Mouse (Mus musculus) testis, adult 2 months (tissue): Measurements from ENCODE around the gene Deaf1. TPM values are rescaled to one million over a fixed set of nuclear protein-coding genes. Genes with fewer than 3 reads are reported as not detected.

Experiments
- H3K27ac ChIP-seq: fragments of 200-500 bp; 2 replicates; pipeline ENCODE4 v1.5.1; 2012; ENCODE audit warnings: low read depth, low read length; ENCODE audit not compliant: control insufficient read depth, insufficient read depth
- H3K27me3 ChIP-seq: fragments of 200-500 bp; 2 replicates; pipeline ENCODE4 v1.6.1; 2012; ENCODE audit warnings: mild to moderate bottlenecking, low read length, moderate library complexity; ENCODE audit not compliant: control insufficient read depth, insufficient read depth
- H3K36me3 ChIP-seq: fragments of 200-500 bp; 2 replicates; pipeline ENCODE4 v1.6.1; 2012; ENCODE audit warnings: mild to moderate bottlenecking, low read length; ENCODE audit not compliant: control insufficient read depth, insufficient read depth
- H3K4me1 ChIP-seq: fragments of 200-500 bp; 2 replicates; pipeline ENCODE4 v1.6.1; 2012; ENCODE audit warnings: low read length; ENCODE audit not compliant: control insufficient read depth, insufficient read depth
- H3K4me3 ChIP-seq: fragments of 200-500 bp; 2 replicates; pipeline ENCODE4 v1.5.1; 2012; ENCODE audit warnings: low read depth, mild to moderate bottlenecking, low read length, moderate library complexity, mixed read lengths; ENCODE audit not compliant: control insufficient read depth
- CTCF ChIP-seq: fragments of 200-500 bp; IDR thresholded peaks from 2 replicates; pipeline ENCODE4 v1.5.1; 2012; ENCODE audit warnings: low read depth, mild to moderate bottlenecking, inconsistent platforms, low read length, moderate library complexity; ENCODE audit not compliant: control insufficient read depth, insufficient read depth, insufficient replicate concordance
- POLR2A ChIP-seq: fragments of 200-500 bp; IDR thresholded peaks from 2 replicates; pipeline ENCODE4 v1.6.1; 2012; ENCODE audit warnings: low read depth, mild to moderate bottlenecking, inconsistent platforms, low read length, moderate library complexity; ENCODE audit not compliant: control insufficient read depth
- polyA plus RNA-seq: library from polyadenylated mRNA; depleted of rRNA; stranded (reverse); fragments of >200 nt; gene quantifications from 2 replicates; pipeline ENCODE4 v1.2.3, GENCODE M21; 2012; rRNA removed

Gene Deaf1
- polyA plus RNA-seq, result 8.3 and 9.1 TPM in 2 replicates

DNA sequence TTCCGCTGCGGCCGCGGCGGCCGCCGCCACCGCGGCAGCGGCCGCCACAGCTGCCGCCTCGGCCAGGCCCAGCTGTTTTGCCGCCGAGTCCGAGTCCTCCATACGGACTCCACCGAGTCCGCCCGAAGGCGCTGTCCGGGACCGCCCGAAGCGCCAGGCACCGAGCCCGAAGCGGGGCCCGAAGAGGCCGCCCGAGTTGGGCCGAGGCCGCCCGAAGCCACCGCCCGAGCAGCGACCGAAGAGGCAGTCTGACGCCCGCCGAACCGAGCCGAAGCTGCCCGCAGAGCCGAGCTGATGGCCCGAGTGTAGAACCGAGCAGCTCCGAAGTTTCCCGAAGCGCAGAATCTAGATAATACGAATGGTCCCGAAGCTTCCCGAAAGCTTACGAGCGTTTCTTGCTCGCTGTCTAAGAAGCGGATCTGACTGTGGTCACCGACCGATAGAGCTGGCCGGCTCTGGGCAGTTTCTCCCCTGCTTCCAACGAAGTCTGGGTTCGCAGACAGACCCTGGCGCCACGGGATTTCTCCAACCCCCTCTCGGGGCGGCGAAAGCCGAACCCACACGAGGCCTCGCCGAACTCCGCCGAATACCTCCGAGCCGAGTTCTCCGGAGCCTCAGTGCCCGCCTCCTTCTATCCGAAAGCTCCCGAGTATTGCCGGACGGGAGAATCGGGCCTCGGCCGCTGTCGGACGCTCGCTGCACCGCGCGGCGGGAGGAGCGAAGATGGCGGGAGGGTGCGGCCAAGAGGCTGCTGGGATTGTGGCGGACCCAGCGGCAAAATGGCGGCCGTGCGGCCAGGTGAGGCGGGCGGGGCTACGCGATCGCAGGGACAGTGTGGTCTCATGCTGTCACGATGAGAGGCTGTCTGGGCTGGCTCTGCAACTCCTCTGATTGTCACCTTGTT, at the start of gene Deaf1, which contains the start of gene Tmem80:
Deaf1 (minus strand) TSS at position 222 of the 904 bp plus-strand sequence.
Tmem80 (plus strand) TSS at position 271 of the 904 bp plus-strand sequence.
- 0 out of 2 replicates have a peak, but pooled peaks have one; percentile 4 for TF ChIP-seq CTCF
- peak; percentile 97 for TF ChIP-seq POLR2A
- peaks cover 8% of the 10 kb centered on the region for H3K4me1 ChIP-seq
- H3K27me3 ChIP-seq, result no peaks in the 10 kb centered on the region
- peak within 1 kb of the TSS; percentile 98 for H3K27ac ChIP-seq
- H3K4me3 ChIP-seq, result peak within 1 kb of the TSS; percentile 95
- H3K36me3 ChIP-seq, result no peaks in the 10 kb centered on the region

DNA sequence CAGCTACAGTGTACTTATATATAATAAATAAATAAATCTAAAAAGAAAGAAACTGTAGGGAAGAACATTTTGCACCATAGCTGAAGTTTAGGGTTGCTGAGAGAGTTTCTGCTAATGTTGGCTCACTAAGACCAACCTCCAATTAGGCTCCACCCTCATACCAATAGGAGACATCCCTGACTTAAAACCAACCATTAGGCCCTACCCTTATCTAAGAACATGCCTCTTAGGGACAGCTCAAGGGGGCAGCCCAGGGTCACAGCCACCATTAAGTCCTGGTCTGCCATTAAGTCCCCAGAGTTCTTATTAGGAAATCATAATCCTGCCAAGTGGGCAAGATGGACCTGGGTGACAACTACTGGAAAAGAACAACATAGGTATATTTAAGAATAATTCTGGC, 46.9 kb upstream of the Deaf1 start:
- Histone ChIP-seq H3K36me3 (no peaks in the 10 kb centered on the region), H3K4me1 (no peaks in the 10 kb centered on the region), H3K27me3 (no peaks in the 10 kb centered on the region), H3K27ac (no peak overlapping the region), H3K4me3 (no peak overlapping the region)
- TF ChIP-seq POLR2A (no peak), CTCF (no peak)

DNA sequence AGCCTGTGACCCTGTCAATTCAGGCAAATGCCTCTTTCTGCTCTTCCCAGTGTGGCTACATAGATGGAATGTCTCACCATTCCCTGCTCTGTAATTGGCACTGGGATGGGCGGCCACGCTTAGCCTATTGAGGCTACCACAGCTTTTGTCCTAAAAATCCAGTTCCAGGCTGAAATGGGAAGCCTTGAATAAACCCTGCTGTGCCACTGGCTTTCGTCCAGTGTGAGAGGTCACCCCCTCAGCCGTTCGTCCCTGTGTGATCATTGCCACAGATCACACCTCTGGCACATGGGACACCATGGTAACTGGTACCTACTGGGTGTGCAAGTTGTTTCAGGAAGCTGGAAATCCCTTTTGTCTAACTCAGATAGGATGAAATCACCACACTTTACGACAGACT, 46.1 kb upstream of the Deaf1 start:
- TF ChIP-seq CTCF (no peak), POLR2A (no peak)
- H3K4me1 ChIP-seq, result no peaks in the 10 kb centered on the region
- no peaks in the 10 kb centered on the region for H3K36me3 ChIP-seq
- no peaks in the 10 kb centered on the region for H3K27me3 ChIP-seq
- H3K4me3 ChIP-seq, result no peak overlapping the region
- H3K27ac ChIP-seq, result no peak overlapping the region

DNA sequence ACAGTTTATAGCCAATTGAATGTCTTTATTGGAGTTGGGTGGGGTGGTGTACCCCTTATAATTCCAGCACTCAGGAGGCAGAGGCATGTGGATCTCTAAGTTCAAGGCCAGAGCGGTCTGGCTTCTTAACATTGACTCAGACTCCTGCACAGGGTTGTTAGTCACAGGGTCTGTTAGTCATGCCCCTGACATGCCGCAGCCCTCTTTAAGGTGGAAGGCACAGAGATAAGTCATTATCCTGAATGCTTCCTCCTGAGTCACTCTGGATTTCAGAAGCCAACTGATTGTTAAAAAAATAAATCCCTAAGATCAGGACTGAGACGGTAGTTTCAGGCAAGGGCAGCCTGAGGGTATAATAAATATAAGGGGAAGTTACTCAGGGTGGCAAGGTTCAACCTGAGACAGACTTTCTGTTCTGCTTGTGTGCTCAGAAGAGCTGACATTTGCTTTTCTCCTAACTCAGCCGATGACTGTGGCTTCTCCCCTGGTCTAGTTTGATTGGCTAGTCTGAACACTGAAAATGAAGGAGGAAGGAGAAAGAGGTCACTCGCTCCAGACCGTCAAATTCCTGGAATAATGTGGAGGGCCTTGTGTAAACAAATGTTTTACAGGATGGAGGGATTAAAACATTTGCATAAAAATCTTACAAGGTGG, 44.6 kb upstream of the Deaf1 start:
- H3K4me3 ChIP-seq, result no peak overlapping the region
- no peaks in the 10 kb centered on the region for H3K27me3 ChIP-seq
- no peak overlapping the region for H3K27ac ChIP-seq
- no peaks in the 10 kb centered on the region for H3K4me1 ChIP-seq
- TF ChIP-seq POLR2A (no peak), CTCF (no peak)
- H3K36me3 ChIP-seq, result no peaks in the 10 kb centered on the region

DNA sequence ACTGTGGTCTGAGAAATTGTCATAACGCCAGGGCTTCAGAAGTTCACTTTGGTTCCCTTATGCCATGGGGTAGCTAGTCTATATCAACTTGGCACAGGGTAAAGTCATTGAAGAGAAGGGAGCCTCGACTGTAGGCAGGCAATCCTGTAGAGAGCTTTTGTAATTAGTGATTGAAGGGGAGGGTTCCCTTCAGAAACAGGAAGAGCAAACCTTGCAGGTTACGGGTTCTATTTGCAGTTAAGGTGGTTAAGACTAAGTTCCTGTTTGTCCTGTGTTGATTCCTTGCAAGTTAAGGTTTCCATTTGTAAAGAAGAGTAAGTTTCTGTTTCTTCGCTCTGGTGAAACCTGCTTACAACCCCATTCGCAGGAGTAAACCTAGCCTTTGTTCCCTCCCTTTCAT, 42.4 kb upstream of the Deaf1 start:
- H3K4me1 ChIP-seq, result no peaks in the 10 kb centered on the region
- TF ChIP-seq CTCF (no peak), POLR2A (no peak)
- H3K27ac ChIP-seq, result no peak overlapping the region
- H3K27me3 ChIP-seq, result no peaks in the 10 kb centered on the region
- H3K4me3 ChIP-seq, result no peak overlapping the region
- no peaks in the 10 kb centered on the region for H3K36me3 ChIP-seq

DNA sequence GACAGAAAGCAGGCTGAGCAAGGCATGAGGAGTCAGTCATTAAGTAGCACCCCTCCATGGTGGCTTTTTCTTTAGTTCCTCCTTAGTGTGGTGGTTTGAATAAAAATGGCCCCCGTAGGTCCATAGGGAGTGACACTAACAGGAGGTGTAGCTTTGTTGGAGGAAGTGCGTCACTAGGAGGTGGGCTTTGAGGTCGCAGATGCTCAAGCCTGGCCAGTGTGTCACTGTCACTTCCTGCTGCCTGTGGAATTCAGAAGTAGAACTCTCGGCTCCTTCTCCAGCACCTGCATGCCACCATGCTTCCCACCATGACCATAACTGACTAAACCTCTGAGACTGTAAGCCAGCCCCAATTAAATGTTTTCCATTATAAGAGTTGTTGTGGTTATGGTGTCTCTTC, 39.9 kb upstream of the Deaf1 start:
- no peak overlapping the region for H3K27ac ChIP-seq
- no peaks in the 10 kb centered on the region for H3K4me1 ChIP-seq
- H3K4me3 ChIP-seq, result no peak overlapping the region
- TF ChIP-seq POLR2A, result no peak
- TF ChIP-seq CTCF, result no peak
- no peaks in the 10 kb centered on the region for H3K27me3 ChIP-seq
- no peaks in the 10 kb centered on the region for H3K36me3 ChIP-seq

DNA sequence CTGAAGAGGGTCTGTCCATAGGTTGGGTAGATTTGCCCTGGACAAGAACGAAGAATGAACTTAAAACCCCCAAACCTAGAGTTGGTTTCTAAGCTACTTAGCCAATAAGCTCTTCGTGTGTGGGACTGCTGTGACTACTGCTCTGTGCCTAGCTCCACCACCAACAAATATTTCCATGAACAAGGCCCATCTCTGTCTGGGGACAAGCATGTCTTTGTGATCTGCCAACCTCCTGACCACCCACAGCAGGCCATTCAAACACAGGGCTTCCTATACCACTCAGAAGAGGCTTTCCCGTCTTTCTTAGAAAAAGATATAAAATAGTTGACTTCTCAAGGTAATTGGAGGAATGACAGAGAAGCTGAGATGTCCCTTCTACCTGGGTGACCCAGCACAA, 37.6 kb upstream of the Deaf1 start:
- TF ChIP-seq CTCF, result no peak
- TF ChIP-seq POLR2A, result no peak
- Histone ChIP-seq H3K27ac (no peak overlapping the region), H3K27me3 (no peaks in the 10 kb centered on the region), H3K4me3 (no peak overlapping the region), H3K36me3 (no peaks in the 10 kb centered on the region), H3K4me1 (no peaks in the 10 kb centered on the region; the same call in 1 of the 2 replicates)
